11 mouse cellular contexts compared by ENCODE assay signal in genomic region chr16:91226038-91226882, GRCm38 (mm10). TPM values are rescaled to one million over a fixed set of nuclear protein-coding genes. Genes with fewer than 3 reads are reported as not detected.
DNase-seq lines count a peak whose midpoint lies in the region; ATAC-seq and TF ChIP-seq lines count a peak whose summit lies in the region.
"Had no signal": no experiment of that assay in that cellular context is flagged by ENCODE, and none has a peak within 500 bp of the region (broad histone marks: within the 10 kb centered on the region; RNA-seq: fewer than 3 reads in every experiment).

No protein-coding gene starts in this region.

- no peak for TF ChIP-seq CTCF in hindbrain, postnatal 0 days (IDR thresholded peaks at IDR 0.05; ENCODE audit: low read depth)

- no peaks in the 10 kb centered on the region for H3K36me3 ChIP-seq in lung, embryonic 16.5 days (ENCODE audit: control insufficient read depth, insufficient read depth, low read length)
- H3K36me3 ChIP-seq in embryonic facial prominence, embryonic 11.5 days (replicated peaks; ENCODE audit: control insufficient read depth, insufficient read depth, low read depth, low read length) = no peaks in the 10 kb centered on the region
- H3K36me3 ChIP-seq in hindbrain, postnatal 0 days (ENCODE audit: insufficient read depth, low read length) = no peaks in the 10 kb centered on the region
- no peaks in the 10 kb centered on the region for H3K36me3 ChIP-seq in neural tube, embryonic 14.5 days (ENCODE audit: control insufficient read depth, insufficient read depth, low read length)

- WGBS in lung, embryonic 16.5 days = under 1% methylated on average over 60 of the region's 60 CpGs
- WGBS in embryonic facial prominence, embryonic 11.5 days = under 1% methylated on average over 60 of the region's 60 CpGs
- 1% methylated on average over 60 of the region's 60 CpGs for WGBS in hindbrain, postnatal 0 days
- WGBS in neural tube, embryonic 14.5 days = under 1% methylated on average over 60 of the region's 60 CpGs

- peaks cover 24% of the 10 kb centered on the region; the same call in 1 of the 2 replicates for H3K4me1 ChIP-seq in lung, embryonic 16.5 days (replicated peaks; ENCODE audit: control insufficient read depth, insufficient read depth, low read length)
- peaks cover 3% of the 10 kb centered on the region; the same call in 1 of the 2 replicates for H3K4me1 ChIP-seq in embryonic facial prominence, embryonic 11.5 days (ENCODE audit: control insufficient read depth, insufficient read depth, low read length)
- no peaks in the 10 kb centered on the region for H3K4me1 ChIP-seq in hindbrain, postnatal 0 days (ENCODE audit: insufficient read depth, low read length)
- H3K4me1 ChIP-seq in neural tube, embryonic 14.5 days (ENCODE audit: control insufficient read depth, insufficient read depth, low read length) = no peaks in the 10 kb centered on the region

- 0 out of 2 replicates have a peak overlapping the region, but pooled peaks have one; percentile 5 for H3K4me3 ChIP-seq in lung, embryonic 16.5 days (ENCODE audit: low read length)
- H3K4me3 ChIP-seq in embryonic facial prominence, embryonic 11.5 days (ENCODE audit: low read depth, low read length) = peak overlapping the region; percentile 21
- H3K4me3 ChIP-seq in hindbrain, postnatal 0 days (ENCODE audit: low read length) = peak overlapping the region; percentile 38
- peak overlapping the region; percentile 16; the same call in 1 of the 2 replicates for H3K4me3 ChIP-seq in neural tube, embryonic 14.5 days (ENCODE audit: low read depth, low read length)

- no peak for ATAC-seq in lung, embryonic 16.5 days (ENCODE audit: low read depth)
- no peak for ATAC-seq in embryonic facial prominence, embryonic 11.5 days (replicated peaks; ENCODE audit: insufficient number of reproducible peaks, low FRiP score, low TSS enrichment, low read depth)
- ATAC-seq in hindbrain, postnatal 0 days = no peak
- ATAC-seq in neural tube, embryonic 14.5 days (ENCODE audit: low read depth) = no peak
- ATAC-seq: Patski had no signal

- no peaks in the 10 kb centered on the region for H3K9me3 ChIP-seq in lung, embryonic 16.5 days (ENCODE audit: control insufficient read depth, low read length)
- no peaks in the 10 kb centered on the region for H3K9me3 ChIP-seq in embryonic facial prominence, embryonic 11.5 days (replicated peaks; ENCODE audit: control insufficient read depth, low read length)
- no peaks in the 10 kb centered on the region for H3K9me3 ChIP-seq in hindbrain, postnatal 0 days (ENCODE audit: low read length)
- no peaks in the 10 kb centered on the region for H3K9me3 ChIP-seq in neural tube, embryonic 14.5 days (ENCODE audit: control insufficient read depth, low read length)

- H3K4me2 ChIP-seq in lung, embryonic 16.5 days (ENCODE audit: low read depth, low read length) = no peak overlapping the region
- no peak overlapping the region; the same call in 1 of the 2 replicates for H3K4me2 ChIP-seq in embryonic facial prominence, embryonic 11.5 days (ENCODE audit: low read depth, low read length)
- H3K4me2 ChIP-seq in hindbrain, postnatal 0 days (ENCODE audit: low read depth, low read length) = peak overlapping the region; percentile 49
- no peak overlapping the region for H3K4me2 ChIP-seq in neural tube, embryonic 14.5 days (ENCODE audit: low read depth, low read length)

- no peak overlapping the region for H3K9ac ChIP-seq in lung, embryonic 16.5 days (ENCODE audit: low read length)
- H3K9ac ChIP-seq in embryonic facial prominence, embryonic 11.5 days (replicated peaks; ENCODE audit: low read length) = peak overlapping the region; percentile 32; the same call in 1 of the 2 replicates
- H3K9ac ChIP-seq in hindbrain, postnatal 0 days (replicated peaks; ENCODE audit: low read length) = peak overlapping the region; percentile 52
- no peak overlapping the region for H3K9ac ChIP-seq in neural tube, embryonic 14.5 days (replicated peaks; ENCODE audit: low read depth, low read length)

- H3K27me3 ChIP-seq in lung, embryonic 16.5 days (ENCODE audit: control insufficient read depth, insufficient read depth, low read depth, low read length) = peaks cover 97% of the 10 kb centered on the region
- peaks cover 93% of the 10 kb centered on the region for H3K27me3 ChIP-seq in embryonic facial prominence, embryonic 11.5 days (ENCODE audit: control insufficient read depth, insufficient read depth, low read length)
- H3K27me3 ChIP-seq in hindbrain, postnatal 0 days (ENCODE audit: insufficient read depth, low read length) = peaks cover 84% of the 10 kb centered on the region
- H3K27me3 ChIP-seq in neural tube, embryonic 14.5 days (ENCODE audit: control insufficient read depth, insufficient read depth, low read length) = peaks cover 81% of the 10 kb centered on the region

- no peak for DNase-seq in lung, postnatal 36 days
- peak; percentile 30 for DNase-seq in embryonic facial prominence, embryonic 11.5 days (ENCODE audit: low spot score)
- peak; percentile 29 for DNase-seq in hindbrain, postnatal 0 days (ENCODE audit: low spot score)
- DNase-seq in layer of hippocampus, postnatal 14 days (ENCODE audit: low spot score in 2 of 2) = no peak
- no peak for DNase-seq in adipocyte (ENCODE audit: low spot score)
- DNase-seq: kidney, adult 2 months; lung, adult 18-20 months had no signal

- no peak overlapping the region for H3K27ac ChIP-seq in lung, embryonic 16.5 days (ENCODE audit: low read length)
- H3K27ac ChIP-seq in embryonic facial prominence, embryonic 11.5 days (replicated peaks; ENCODE audit: low read depth, low read length) = no peak overlapping the region
- H3K27ac ChIP-seq in hindbrain, postnatal 0 days = peak overlapping the region; percentile 65
- H3K27ac ChIP-seq in neural tube, embryonic 14.5 days (ENCODE audit: low read depth, low read length) = no peak overlapping the region

RNA-seq across cellular contexts. Expression of gene Olig2, which starts 1.0 kb away (rescaled TPM):
- not detected in 2 replicates for polyA plus RNA-seq in lung, embryonic 16.5 days (2015; fragmentation: Nextera tagmentation; extraction: Ambion mirVana)
- 2.3 and 2.7 TPM in 2 replicates for polyA plus RNA-seq in embryonic facial prominence, embryonic 11.5 days (2014; fragmentation: Nextera tagmentation; extraction: Ambion mirVana)
- total RNA-seq in hindbrain, postnatal 0 days (2014; rRNA removed) = 58.7 and 66.3 TPM in 2 replicates
- polyA plus RNA-seq in hindbrain, postnatal 0 days (2015; fragmentation: Nextera tagmentation; extraction: Ambion mirVana) = 16.0 and 17.3 TPM in 2 replicates
- polyA plus RNA-seq in neural tube, embryonic 14.5 days (2014; fragmentation: Nextera tagmentation; extraction: Ambion mirVana) = 6.5 and 8.3 TPM in 2 replicates
- 10 to 100 TPM; 48.5 to 49.1 TPM for total RNA-seq in layer of hippocampus, postnatal 14 days (2021)
- total RNA-seq: common myeloid progenitor, adult 5-6 weeks had no signal
- polyA plus RNA-seq: Patski had no signal

RNA-seq across cellular contexts. Expression of gene Olig1, which starts 43.3 kb away (rescaled TPM):
- polyA plus RNA-seq in lung, embryonic 16.5 days (2015; fragmentation: Nextera tagmentation; extraction: Ambion mirVana) = 0.40 TPM in 1 of 2 replicates, not detected in the other
- 2.5 and 2.7 TPM in 2 replicates for polyA plus RNA-seq in embryonic facial prominence, embryonic 11.5 days (2014; fragmentation: Nextera tagmentation; extraction: Ambion mirVana)
- 240 and 249 TPM in 2 replicates for total RNA-seq in hindbrain, postnatal 0 days (2014; rRNA removed)
- polyA plus RNA-seq in hindbrain, postnatal 0 days (2015; fragmentation: Nextera tagmentation; extraction: Ambion mirVana) = 199 and 227 TPM in 2 replicates
- polyA plus RNA-seq in neural tube, embryonic 14.5 days (2014; fragmentation: Nextera tagmentation; extraction: Ambion mirVana) = 49.3 and 62.2 TPM in 2 replicates
- total RNA-seq in layer of hippocampus, postnatal 14 days (2021) = 100 to 1,000 TPM; 200 to 207 TPM
- total RNA-seq: common myeloid progenitor, adult 5-6 weeks had no signal
- polyA plus RNA-seq: Patski had no signal

Comparison
In these comparisons a context has a peak if more than half of its experiments do, and no peak if none do; other contexts are left out.
1. H3K9ac ChIP-seq: peak in embryonic facial prominence, embryonic 11.5 days (single experiment) and hindbrain, postnatal 0 days (single experiment); none in lung, embryonic 16.5 days (single experiment) and neural tube, embryonic 14.5 days (single experiment).
2. DNase-seq: peak in embryonic facial prominence, embryonic 11.5 days (single experiment) and hindbrain, postnatal 0 days (single experiment); none in lung, postnatal 36 days (single experiment), layer of hippocampus, postnatal 14 days (0 of 2) and adipocyte (single experiment).
3. RNA of gene Olig1, which starts 43.3 kb away (polyA plus RNA-seq): 199 to 227 TPM in hindbrain, postnatal 0 days and 49.3 to 62.2 TPM in neural tube, embryonic 14.5 days; 2.5 to 2.7 TPM in embryonic facial prominence, embryonic 11.5 days and 0.40 TPM in lung, embryonic 16.5 days; every median in the first group is over 10 times any median in the second.
4. Peak in every context shown above with its lines, with median percentiles within 50 percentile points of each other: H3K4me3 ChIP-seq.